Mouse (Mus musculus) megakaryocyte, embryonic 14.5 days (primary cell): Measurements from ENCODE around the gene Fam135a.

ENCODE experiments used
- FLI1 ChIP-seq: IDR thresholded peaks from 2 replicates; pipeline ENCODE4 v1.6.1; 2012; ENCODE audit warnings: low read length, inconsistent platforms, mixed read lengths
- GATA1 ChIP-seq: IDR thresholded peaks from 3 replicates; pipeline ENCODE4 v1.6.1; 2012; ENCODE audit warnings: mixed read lengths, low read length, inconsistent platforms, borderline replicate concordance

DNA sequence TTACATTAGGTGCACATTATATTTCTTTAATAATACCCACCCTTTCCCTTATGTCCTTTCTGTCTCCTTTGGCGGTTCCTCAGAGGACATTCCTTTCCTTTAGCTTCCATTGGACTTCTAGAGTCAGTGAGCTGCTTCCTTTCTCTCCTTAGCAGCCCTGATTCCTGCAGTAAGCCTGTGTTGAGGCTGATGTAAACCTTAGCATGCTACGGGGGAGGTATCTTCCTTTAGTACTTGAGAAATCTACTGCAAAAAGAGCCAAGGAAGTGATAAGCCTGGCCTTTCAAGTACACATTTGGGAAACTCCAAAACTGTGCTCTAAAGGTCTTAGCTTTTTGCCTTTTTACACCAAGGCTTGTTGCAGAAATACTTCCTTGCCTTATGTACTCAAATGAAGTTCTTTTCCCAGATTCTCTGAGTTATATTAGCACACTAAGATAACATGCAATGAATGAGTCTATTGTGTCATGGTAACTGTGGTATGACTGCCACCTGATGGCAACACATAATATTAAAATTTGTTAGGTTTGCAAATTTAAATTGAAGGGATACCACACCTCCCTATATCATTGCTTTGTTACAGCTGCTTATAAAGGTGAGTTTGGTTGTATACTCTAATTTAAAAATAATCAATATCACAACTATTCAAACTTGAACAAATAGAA, 66.2 kb downstream of the Fam135a start:
- no peak for TF ChIP-seq GATA1
- TF ChIP-seq FLI1, result no peak
